Mouse (Mus musculus) gastrocnemius, postnatal 36 days (tissue): Measurements from ENCODE around the gene Ptprz1. TPM values are rescaled to one million over a fixed set of nuclear protein-coding genes. Genes with fewer than 3 reads are reported as not detected.

ENCODE experiments used
- DNase-seq, 2 experiments: peaks; one replicate each; pipeline ENCODE4 v3.0.0; 2022
- intact Hi-C: fragments of 180-260 bp; cut with DNase I; formaldehyde crosslinking; loops from one replicate; pipeline ENCODE4 v1.15.1; 2025
- long read RNA-seq, 2 experiments: library from polyadenylated mRNA; stranded (forward); transcript quantifications; one replicate each; pipeline ENCODE4 v2.0.0; 2021
- total RNA-seq, 2 experiments: library from RNA; stranded (reverse); gene quantifications; 2 replicates each; pipeline ENCODE4 v1.2.3; 2021

Ptprz1 gene
- total RNA-seq = under 1 TPM; 0.30 to 0.46 TPM
- long read RNA-seq, experiment 1 = 0 reads
- long read RNA-seq, experiment 2 = 0 reads

GRCm38 (mm10) chr6:22874781-22875613 lies at the start of gene Ptprz1:
Ptprz1 (plus strand) TSS chr6:22875502.
- intact Hi-C loops = no loop called here
- DNase-seq = no peak

- DNase-seq = no peak
- intact Hi-C loops = no loop called here
Observed at GRCm38 (mm10) chr6:22833637-22834036, 41.7 kb upstream of the Ptprz1 start.

GRCm38 (mm10) chr6:22834100-22834970 lies 41.0 kb upstream of the Ptprz1 start:
- no peak for DNase-seq
- intact Hi-C loops = no loop called here

- intact Hi-C loops = no loop called here
- DNase-seq = no peak
Observed at GRCm38 (mm10) chr6:22875614-22876541, 576 bp downstream of the Ptprz1 start.

GRCm38 (mm10) chr6:22887978-22888377 lies 12.7 kb downstream of the Ptprz1 start:
- intact Hi-C loops = no loop called here
- no peak for DNase-seq

- intact Hi-C loops = no loop called here
- DNase-seq = no peak
Observed at GRCm38 (mm10) chr6:22889333-22889732, 14.0 kb downstream of the Ptprz1 start.

- DNase-seq = no peak
- intact Hi-C loops = no loop called here
Observed at GRCm38 (mm10) chr6:22901983-22902382, 26.7 kb downstream of the Ptprz1 start.

GRCm38 (mm10) chr6:22908510-22909256 lies 33.4 kb downstream of the Ptprz1 start:
- DNase-seq = no peak
- intact Hi-C loops = no loop called here

- no peak for DNase-seq
- intact Hi-C loops = no loop called here
Observed at GRCm38 (mm10) chr6:22909257-22909907, 34.1 kb downstream of the Ptprz1 start.

- intact Hi-C loops = no loop called here
- no peak for DNase-seq
Observed at GRCm38 (mm10) chr6:22909908-22910260, 34.6 kb downstream of the Ptprz1 start.

GRCm38 (mm10) chr6:22922880-22923279 lies 47.6 kb downstream of the Ptprz1 start:
- intact Hi-C loops = no loop called here
- no peak for DNase-seq

- no peak for DNase-seq
- intact Hi-C loops = no loop called here
Observed at GRCm38 (mm10) chr6:22932768-22933265, 57.5 kb downstream of the Ptprz1 start.

GRCm38 (mm10) chr6:22937126-22937525 lies 61.8 kb downstream of the Ptprz1 start:
- DNase-seq = no peak
- intact Hi-C loops = no loop called here

GRCm38 (mm10) chr6:22937526-22937925 lies 62.2 kb downstream of the Ptprz1 start:
- no peak for DNase-seq
- intact Hi-C loops = no loop called here

GRCm38 (mm10) chr6:22944191-22944590 lies 68.9 kb downstream of the Ptprz1 start:
- intact Hi-C loops = no loop called here
- DNase-seq = no peak

GRCm38 (mm10) chr6:22963374-22963773 lies 88.1 kb downstream of the Ptprz1 start:
- DNase-seq = no peak
- intact Hi-C loops = no loop called here

- intact Hi-C loops = no loop called here
- no peak for DNase-seq
Observed at GRCm38 (mm10) chr6:22968073-22968472, 92.8 kb downstream of the Ptprz1 start.

GRCm38 (mm10) chr6:22983769-22984519 lies 108.6 kb downstream of the Ptprz1 start:
- no peak for DNase-seq
- intact Hi-C loops = no loop called here
